Mouse (Mus musculus) olfactory bulb, adult 2 months (tissue): Measurements from ENCODE around the gene Rbm19.

Experiments
- CTCF ChIP-seq: fragments of 200-500 bp; IDR thresholded peaks from 2 replicates; pipeline ENCODE4 v1.5.1; 2012; ENCODE audit warnings: low read depth, mild to moderate bottlenecking, low read length, moderate library complexity; ENCODE audit not compliant: insufficient read depth
- POLR2A ChIP-seq: fragments of 200-500 bp; IDR thresholded peaks from 2 replicates; pipeline ENCODE4 v1.6.1; 2012; ENCODE audit warnings: mild to moderate bottlenecking, low read depth, low read length, moderate library complexity; ENCODE audit not compliant: insufficient read depth

DNA sequence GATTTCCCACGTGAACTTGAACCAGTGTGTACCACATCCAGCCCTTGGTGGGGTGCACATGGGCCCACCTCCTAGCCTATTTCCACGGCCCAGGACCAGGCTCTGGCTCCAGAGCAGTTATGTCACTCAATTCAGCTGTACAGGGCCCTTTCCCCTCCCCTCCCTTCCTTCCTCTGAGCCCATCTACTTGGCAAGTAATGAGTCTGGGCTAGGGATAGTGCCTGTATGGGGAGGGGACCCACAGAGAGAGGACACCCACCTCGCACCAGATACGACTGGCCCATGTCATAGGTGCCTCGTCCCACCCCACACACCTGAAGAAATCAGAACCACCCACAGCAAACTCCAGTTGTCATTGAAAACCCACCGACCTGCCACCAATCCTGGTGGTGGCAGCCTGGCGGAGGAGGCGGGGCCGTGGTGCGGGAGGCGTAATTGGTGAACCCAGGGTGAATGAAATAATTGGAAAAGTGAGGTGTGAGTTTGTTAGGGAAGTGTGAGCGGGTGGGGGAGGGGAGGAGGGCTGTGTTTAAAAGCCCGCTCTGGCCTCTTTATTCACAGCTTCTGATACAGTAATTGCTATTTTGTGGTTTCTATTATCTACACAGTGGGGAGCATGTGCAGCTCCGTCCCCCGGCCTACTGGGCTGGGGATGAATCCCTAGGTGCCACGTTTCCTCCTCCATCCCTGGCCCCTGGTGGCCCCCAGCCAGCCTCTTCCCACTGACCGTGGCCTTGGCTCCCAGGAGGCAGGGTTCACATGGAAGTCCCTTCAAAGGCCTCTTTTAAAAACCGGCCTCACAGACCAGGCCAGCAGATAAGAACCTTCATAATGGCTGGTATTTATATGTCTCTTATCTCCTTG is 55.8 kb downstream of the Rbm19 start:
- TF ChIP-seq CTCF (no peak), POLR2A (no peak)
